Mouse (Mus musculus): ENCODE results near the gene Zbtb20.

GRCm38 (mm10) chr16:43026351-43026750 lies 150.7 kb downstream of the Zbtb20 start:
- TF ChIP-seq POLR2A (IDR thresholded peaks at IDR 0.05; ENCODE audit: insufficient read depth, low read depth, low read length) (no peak), EP300 (IDR thresholded peaks at IDR 0.05; ENCODE audit: insufficient read depth, low read depth, low read length) (no peak), CTCF (IDR thresholded peaks at IDR 0.05) (no peak)

Data from heart, adult 2 months (tissue).